Mouse (Mus musculus) heart, embryonic 12.5 days (tissue): ENCODE data around the gene Mef2d. TPM values are rescaled to one million over a fixed set of nuclear protein-coding genes. Genes with fewer than 3 reads are reported as not detected.

Source experiments
- microRNA-seq: library from miRNA; unstranded; fragments of <30 nt; microRNA quantifications from one replicate; pipeline ENCODE4, GENCODE M21; 2017
- polyA plus RNA-seq: library from polyadenylated mRNA; unstranded; fragments of >200 nt; fragmentation: Nextera tagmentation; extraction: Ambion mirVana; gene quantifications from 2 replicates; pipeline ENCODE4 v1.2.1, GENCODE M21; 2016

Gene Mef2d
- polyA plus RNA-seq, 1 experiment from 2014 or later: 53.5 TPM

Small RNA genes lying within 50 kb of the gene (microRNA-seq; reads per million reads assigned to microRNA genes)
- gene Gm25641 (not detected), gene Mir3093 (not detected), gene Mir9-1 (not detected)

Other genes starting within 250 kb of the Mef2d start
- gene Hdgf, start 236.1 kb upstream of the Mef2d start, polyA plus RNA-seq: 175 and 177 TPM in 2 replicates
- 62.9 and 65.2 TPM in 2 replicates for gene Mrpl24, start 222.9 kb upstream of the Mef2d start, polyA plus RNA-seq
- gene Isg20l2, start 212.1 kb upstream of the Mef2d start, polyA plus RNA-seq: 36.4 and 38.3 TPM in 2 replicates
- gene Rrnad1, start 211.7 kb upstream of the Mef2d start, polyA plus RNA-seq: 13.6 and 14.1 TPM in 2 replicates
- gene Crabp2, start 193.7 kb upstream of the Mef2d start, polyA plus RNA-seq: 7.3 and 8.0 TPM in 2 replicates
- 33.0 and 34.6 TPM in 2 replicates for gene Nes, start 171.3 kb upstream of the Mef2d start, polyA plus RNA-seq
- 0.09 and 0.15 TPM in 2 replicates for gene Bcan, start 142.1 kb upstream of the Mef2d start, polyA plus RNA-seq
- gene Hapln2, start 114.8 kb upstream of the Mef2d start, polyA plus RNA-seq: 0.08 and 0.17 TPM in 2 replicates
- gene Gpatch4, start 99.3 kb upstream of the Mef2d start, polyA plus RNA-seq: 19.2 and 19.7 TPM in 2 replicates
- 137 and 139 TPM in 2 replicates for gene Naxe, start 83.9 kb upstream of the Mef2d start, polyA plus RNA-seq
- gene Ttc24, start 64.1 kb upstream of the Mef2d start, polyA plus RNA-seq: not detected in 2 replicates
- gene Iqgap3, start 60.4 kb upstream of the Mef2d start, polyA plus RNA-seq: 32.3 and 36.8 TPM in 2 replicates
- gene Rhbg, start 112.3 kb downstream of the Mef2d start, polyA plus RNA-seq: 0.19 TPM in 1 of 2 replicates, not detected in the other
- gene Gm38392, start 144.8 kb downstream of the Mef2d start, polyA plus RNA-seq: not detected in 2 replicates
- gene Tsacc, start 154.6 kb downstream of the Mef2d start, polyA plus RNA-seq: 12.7 and 15.0 TPM in 2 replicates
- gene Cct3, start 154.7 kb downstream of the Mef2d start, polyA plus RNA-seq: 426 and 439 TPM in 2 replicates
- gene Glmp, start 182.7 kb downstream of the Mef2d start, polyA plus RNA-seq: 167 and 172 TPM in 2 replicates
- gene Tmem79, start 193.8 kb downstream of the Mef2d start, polyA plus RNA-seq: 1.4 and 1.9 TPM in 2 replicates
- 53.9 and 57.5 TPM in 2 replicates for gene Smg5, start 193.9 kb downstream of the Mef2d start, polyA plus RNA-seq
- gene Paqr6, start 222.2 kb downstream of the Mef2d start, polyA plus RNA-seq: 3.6 and 4.3 TPM in 2 replicates
- gene Bglap3, start 230.4 kb downstream of the Mef2d start, polyA plus RNA-seq: 0.10 TPM in 1 of 2 replicates, not detected in the other
- not detected in 2 replicates for gene Bglap2, start 236.3 kb downstream of the Mef2d start, polyA plus RNA-seq
- not detected in 2 replicates for gene Bglap, start 242.1 kb downstream of the Mef2d start, polyA plus RNA-seq